Mouse (Mus musculus): ENCODE results near the gene Mfsd4b3.

- TF ChIP-seq POLR2A (IDR thresholded peaks at IDR 0.05; ENCODE audit: insufficient read depth, low read length) (no peak), CTCF (IDR thresholded peaks at IDR 0.05; ENCODE audit: low read depth, low read length) (no peak)
Measured at GRCm38 (mm10) chr10:39949377-39949954, 10.5 kb downstream of the Mfsd4b3 start.

All from ES-Bruce4 (cell line).